Mouse (Mus musculus) ES-CJ7 (cell line): ENCODE measurements around the gene Cdh4.
A peak's percentile ranks its signal among the peaks of the same experiment; 100 is the strongest.

ENCODE experiments used
- DNase-seq: peaks from one replicate; pipeline ENCODE4 v3.0.0; 2011; ENCODE audit warnings: low read depth, low spot score

The Cdh4 gene

GRCm38 (mm10) chr2:179537800-179538450, 95.7 kb downstream of the Cdh4 start:
- no peak for DNase-seq

DNA sequence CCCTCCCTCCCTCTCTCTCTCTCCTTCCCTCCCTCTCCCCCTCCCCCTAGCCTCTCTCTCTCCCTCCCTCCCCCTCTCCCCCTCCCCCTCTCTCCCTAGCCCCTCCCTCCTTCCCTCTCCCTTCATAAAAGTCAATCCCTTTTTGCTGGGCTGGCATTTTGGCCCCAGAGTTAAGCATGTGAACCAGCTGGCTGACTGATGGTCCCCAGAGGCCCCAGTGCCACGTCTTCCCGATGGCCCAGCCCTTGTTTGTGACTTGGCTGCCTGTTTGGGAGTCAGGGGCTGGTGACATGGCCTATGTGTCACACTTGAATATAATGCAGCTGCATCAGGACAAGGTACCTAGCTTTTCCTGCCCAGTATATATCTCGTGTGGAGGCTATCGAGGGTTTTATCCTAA, 96.3 kb downstream of the Cdh4 start:
- DNase-seq = no peak

- DNase-seq = peak; percentile 84
Measured at GRCm38 (mm10) chr2:179539532-179540245, 97.5 kb downstream of the Cdh4 start.

- DNase-seq = no peak
Measured at GRCm38 (mm10) chr2:179541096-179541495, 98.9 kb downstream of the Cdh4 start.

DNA sequence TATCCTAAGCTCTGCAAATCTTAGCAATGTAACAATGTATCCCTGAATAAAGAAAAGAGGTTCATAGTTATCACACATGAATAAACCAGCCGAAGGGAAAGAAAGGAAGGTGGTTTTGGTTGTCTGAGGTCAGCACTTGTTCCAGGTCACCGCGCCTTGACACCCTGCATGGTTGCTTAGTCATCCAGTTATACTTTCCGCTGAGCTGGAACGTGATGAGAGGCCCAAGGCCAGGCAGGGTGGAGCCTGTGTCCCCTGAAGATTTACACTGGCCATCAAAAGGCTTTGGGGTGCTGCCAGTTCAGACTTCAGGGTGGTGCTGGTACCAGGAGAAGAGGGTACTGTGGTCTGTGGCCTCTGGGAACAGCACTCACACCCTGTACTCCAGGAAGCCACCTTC, 105.4 kb downstream of the Cdh4 start:
- DNase-seq = no peak

DNA sequence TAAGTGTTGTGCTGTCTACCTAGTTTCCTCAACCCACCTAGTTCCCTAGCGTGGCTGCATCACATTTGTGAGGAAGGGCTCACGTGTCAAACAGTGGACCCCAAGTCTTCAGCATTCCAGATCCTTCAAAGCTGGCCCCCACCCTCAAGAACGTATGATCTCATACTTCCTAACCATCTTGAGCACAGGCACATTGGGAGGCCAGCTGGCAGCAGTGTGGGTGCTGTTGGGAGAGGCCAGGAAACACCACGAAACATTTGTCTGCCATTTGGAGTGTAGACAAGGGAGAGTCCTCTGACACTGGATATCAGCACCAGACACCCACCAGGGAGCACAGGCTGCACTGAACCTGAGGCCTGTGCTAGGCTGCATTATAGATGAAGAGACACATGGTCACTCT, 113.7 kb downstream of the Cdh4 start:
- no peak for DNase-seq

GRCm38 (mm10) chr2:179562350-179562749, 120.1 kb downstream of the Cdh4 start:
- no peak for DNase-seq

GRCm38 (mm10) chr2:179565611-179566010, 123.4 kb downstream of the Cdh4 start:
- no peak for DNase-seq

DNA sequence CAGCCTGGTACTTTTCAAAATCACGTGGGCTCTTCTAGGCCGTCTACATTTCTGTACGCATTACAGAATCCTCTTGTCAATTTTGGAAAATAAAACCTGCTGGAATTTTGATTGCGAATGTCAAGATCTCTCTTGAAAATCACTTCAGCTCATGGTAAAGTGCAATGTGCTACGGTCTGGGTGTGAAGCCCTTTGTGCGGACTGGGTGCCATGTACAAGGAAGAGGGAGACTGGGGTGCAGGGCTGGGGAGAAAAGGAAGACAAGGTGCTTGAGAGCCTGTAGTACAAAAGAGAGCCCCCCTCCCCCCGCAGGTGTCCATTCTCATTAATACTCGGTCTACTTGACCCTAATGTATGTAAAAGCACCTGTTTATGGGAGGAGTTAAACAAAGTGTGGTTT, 125.7 kb downstream of the Cdh4 start:
- DNase-seq = no peak

DNA sequence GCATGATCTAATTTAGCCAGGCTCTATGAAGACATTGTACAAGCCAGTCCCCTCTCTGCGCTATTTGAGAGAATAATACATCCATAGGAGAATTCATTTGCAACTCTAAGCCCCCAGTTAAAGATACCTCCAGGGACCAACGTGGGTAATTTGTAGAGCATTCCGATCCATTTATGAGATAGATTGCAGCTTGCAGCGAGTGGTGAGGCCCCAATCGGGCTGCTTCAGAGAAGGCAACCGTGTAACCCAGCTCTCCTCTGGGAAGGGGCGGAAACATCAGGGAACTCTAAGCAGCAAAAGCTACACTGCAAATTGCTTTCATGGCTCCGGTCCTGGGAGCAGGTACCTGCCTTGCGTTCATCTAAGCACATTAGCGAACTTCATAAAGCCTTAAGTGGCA, 126.9 kb downstream of the Cdh4 start:
- no peak for DNase-seq

DNA sequence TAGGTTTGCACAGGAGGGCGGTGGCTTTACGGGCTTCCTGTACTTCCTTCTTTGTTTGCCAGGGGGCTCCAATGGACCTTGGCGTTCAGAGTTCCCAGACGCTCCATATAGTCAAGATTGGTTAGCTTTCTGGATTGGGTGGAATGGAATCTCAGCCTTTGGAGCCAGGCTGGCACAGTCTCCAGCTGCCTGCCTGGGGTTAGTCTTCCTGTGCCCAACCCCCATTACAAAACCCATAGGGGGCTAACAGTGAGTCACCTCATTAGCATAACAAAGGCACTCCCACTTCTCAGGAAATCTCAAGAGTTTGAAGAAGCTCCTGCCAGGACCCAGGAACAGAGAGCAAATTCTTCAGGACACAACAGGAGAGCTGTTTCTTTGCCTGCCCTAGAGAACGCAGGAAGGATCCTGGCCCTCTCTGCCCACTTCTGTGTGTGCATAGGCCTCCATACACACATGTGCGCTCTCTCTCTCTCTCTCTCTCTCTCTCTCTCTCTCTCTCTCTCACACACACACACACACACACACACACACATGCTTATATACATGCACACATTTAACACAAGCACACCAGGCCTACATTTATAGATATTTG, 129.0 kb downstream of the Cdh4 start:
- peak; percentile 97 for DNase-seq

GRCm38 (mm10) chr2:179573331-179573730, 131.1 kb downstream of the Cdh4 start:
- no peak for DNase-seq

DNA sequence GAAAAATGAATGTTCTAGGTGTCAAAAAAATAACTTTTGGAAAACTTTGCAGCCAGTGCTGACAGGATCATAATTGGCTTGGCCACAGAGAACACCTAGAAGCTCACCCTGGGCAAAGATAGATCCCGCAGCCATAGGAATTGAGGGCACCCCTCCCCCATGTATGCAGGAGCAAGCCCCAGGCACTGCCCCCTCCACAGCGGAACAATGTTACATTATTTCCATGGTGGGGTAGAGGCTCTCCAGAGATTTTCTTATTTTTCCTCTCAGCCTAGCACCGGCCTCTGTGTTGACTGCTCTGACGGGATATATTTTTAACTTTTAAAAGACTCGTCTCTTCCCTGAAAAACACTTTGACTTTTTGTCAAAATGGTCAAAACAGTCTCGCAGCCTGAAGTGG, 131.6 kb downstream of the Cdh4 start:
- DNase-seq = no peak

GRCm38 (mm10) chr2:179575585-179575984, 133.4 kb downstream of the Cdh4 start:
- DNase-seq = no peak

GRCm38 (mm10) chr2:179576221-179576620, 134.0 kb downstream of the Cdh4 start:
- peak; percentile 50 for DNase-seq

DNA sequence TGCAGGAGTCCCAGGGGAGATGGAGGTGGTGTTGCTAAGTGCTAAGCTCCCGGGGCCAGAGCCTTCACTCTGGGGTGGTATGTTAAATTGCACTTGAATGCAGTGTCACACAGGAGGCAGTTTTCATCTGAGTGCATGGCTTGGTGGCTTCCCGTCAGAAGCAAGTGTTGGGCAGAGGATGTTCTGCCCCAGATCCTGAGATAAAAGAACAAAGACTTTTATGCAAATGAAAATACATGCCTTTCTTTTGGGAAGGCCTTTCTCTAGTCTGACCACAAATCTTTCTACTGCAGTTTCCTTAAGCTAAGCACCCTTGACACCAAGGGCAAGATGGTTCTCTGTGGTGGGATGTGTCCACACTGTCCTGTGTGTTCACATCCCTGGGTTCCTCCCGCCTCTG, 136.1 kb downstream of the Cdh4 start:
- DNase-seq = peak; percentile 40

GRCm38 (mm10) chr2:179578842-179579241, 136.6 kb downstream of the Cdh4 start:
- DNase-seq = no peak

- DNase-seq = peak; percentile 77
Measured at GRCm38 (mm10) chr2:179580415-179580814, 138.2 kb downstream of the Cdh4 start.

DNA sequence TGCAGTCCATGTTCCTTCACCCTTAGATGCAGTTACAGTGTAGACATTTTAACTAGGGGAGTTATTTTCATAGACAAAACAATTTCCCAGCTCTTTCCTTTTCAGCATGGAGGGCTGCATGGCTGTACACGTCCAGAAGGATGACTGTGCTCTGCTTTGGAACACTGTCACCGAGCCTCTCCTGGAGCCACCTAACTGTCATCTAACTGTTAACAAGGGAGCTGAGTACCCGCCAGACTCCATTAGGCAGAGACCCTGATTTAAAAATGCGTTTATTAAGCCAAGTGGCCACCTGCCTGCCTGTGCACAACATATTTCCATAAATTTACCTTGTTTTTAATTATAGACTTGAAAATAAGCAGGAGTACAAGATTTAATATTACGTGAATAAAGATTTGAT, 138.8 kb downstream of the Cdh4 start:
- DNase-seq = no peak

DNA sequence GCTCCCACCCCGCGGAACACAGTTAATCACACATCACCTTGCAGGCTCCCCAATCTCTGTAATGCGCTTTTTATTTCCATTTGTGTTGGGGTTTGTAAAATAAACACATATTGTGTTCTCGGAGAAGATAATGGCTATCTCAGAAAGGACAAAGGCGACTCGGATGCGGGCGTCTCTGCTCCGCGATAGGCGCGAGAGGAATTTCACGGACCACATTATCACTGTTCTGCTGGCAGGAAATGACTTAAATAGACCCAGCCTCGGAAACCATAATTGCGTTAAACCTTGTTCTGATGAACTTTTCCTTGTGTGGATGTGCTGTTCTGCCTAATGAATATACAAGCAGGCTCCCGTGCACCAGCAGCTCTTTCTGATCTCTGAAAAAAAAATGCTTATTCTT, 140.7 kb downstream of the Cdh4 start:
- DNase-seq = no peak

DNA sequence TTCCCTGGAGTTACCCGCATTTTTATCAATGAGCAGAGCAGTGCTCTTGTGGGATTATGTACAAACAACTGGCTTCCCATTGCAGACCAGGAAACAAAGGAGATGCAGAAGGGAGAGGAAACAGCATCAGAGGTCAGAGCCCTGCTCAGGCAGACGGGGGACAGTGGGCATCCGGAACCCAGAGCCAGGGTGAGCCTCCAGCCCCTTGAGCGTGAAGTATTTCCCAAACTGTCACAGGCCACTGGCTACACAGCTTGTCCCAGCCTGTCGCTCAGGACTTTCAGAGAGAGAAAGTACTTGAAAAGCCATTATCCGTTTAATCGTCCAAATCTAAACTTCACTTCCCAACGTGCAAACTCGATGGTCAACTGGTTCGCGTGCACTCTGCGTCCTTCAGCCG, 142.4 kb downstream of the Cdh4 start:
- DNase-seq = no peak

DNA sequence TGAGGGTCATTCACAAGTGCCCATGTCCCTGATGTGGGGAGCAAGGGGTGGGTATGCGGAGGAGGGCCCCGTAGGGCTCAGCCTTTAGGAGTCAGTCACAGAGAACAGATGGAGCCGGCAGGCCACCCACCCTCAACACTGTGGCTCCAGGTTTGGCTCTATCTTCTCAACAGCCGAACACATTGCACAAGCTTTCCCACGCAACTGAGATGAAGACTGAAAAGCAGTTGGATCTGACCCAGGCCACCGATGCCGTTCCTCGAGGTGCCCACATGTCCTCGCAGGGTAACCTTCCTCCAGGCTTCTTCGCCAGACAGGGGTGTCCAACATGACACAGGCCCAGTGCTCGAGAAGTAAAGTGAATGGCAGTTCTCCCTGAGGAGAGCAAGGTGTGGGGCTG, 144.2 kb downstream of the Cdh4 start:
- no peak for DNase-seq

DNA sequence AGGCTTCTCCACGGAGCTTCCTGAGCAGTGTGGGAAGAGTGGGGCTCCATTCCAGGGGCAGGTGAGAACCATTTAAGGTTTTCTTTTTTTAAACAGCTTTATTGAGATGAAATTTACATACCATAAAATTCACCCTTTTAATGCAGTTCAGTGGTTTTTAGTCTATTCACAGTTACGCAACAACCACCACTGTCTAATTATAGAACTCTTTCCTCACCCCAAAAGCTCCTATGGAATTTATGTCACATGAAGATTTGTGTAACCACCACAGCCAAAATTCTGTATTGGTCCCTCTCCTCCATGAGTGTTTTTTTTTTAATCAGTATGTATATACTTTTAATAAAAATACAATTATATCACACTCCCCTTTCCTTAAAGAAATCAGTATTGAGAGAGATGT, 144.8 kb downstream of the Cdh4 start:
- DNase-seq = no peak
